Mouse (Mus musculus) liver, embryonic 15.5 days (tissue): Measurements from ENCODE around the gene Olfr1336. TPM values are rescaled to one million over a fixed set of nuclear protein-coding genes. Genes with fewer than 3 reads are reported as not detected.

Experiments
- ATAC-seq: fragments of 200-750 bp; cut with Nextera tagmentation; 2 replicates; pipeline ENCODE4 v1.8.0; 2017; ENCODE audit warnings: moderate number of reproducible peaks, mild to moderate bottlenecking, moderate library complexity; ENCODE audit not compliant: insufficient read depth
- H3K27ac ChIP-seq: fragments of 300-500 bp; sonication (generic); replicated peaks from 2 replicates; pipeline ENCODE4 v1.5.1; 2015; ENCODE audit warnings: mild to moderate bottlenecking, inconsistent platforms
- H3K27me3 ChIP-seq: fragments of 300-500 bp; sonication (generic); 2 replicates; pipeline ENCODE4 v1.6.1; 2015; ENCODE audit warnings: mild to moderate bottlenecking, inconsistent platforms
- H3K36me3 ChIP-seq: fragments of 300-500 bp; sonication (generic); replicated peaks from 2 replicates; pipeline ENCODE4 v1.6.1; 2015; ENCODE audit warnings: moderate library complexity, mild to moderate bottlenecking, inconsistent platforms
- H3K4me1 ChIP-seq: fragments of 300-500 bp; sonication (generic); replicated peaks from 2 replicates; pipeline ENCODE4 v1.6.1; 2015; ENCODE audit warnings: inconsistent platforms
- H3K4me2 ChIP-seq: fragments of 300-500 bp; sonication (generic); 2 replicates; pipeline ENCODE4 v1.6.1; 2015; ENCODE audit warnings: moderate library complexity, mild to moderate bottlenecking, inconsistent platforms
- H3K4me3 ChIP-seq: fragments of 300-500 bp; sonication (generic); replicated peaks from 2 replicates; pipeline ENCODE4 v1.5.1; 2015; ENCODE audit warnings: mild to moderate bottlenecking, inconsistent platforms
- H3K9ac ChIP-seq: fragments of 300-500 bp; sonication (generic); 2 replicates; pipeline ENCODE4 v1.6.1; 2015; ENCODE audit warnings: moderate library complexity, mild to moderate bottlenecking, inconsistent platforms
- H3K9me3 ChIP-seq: fragments of 300-500 bp; sonication (generic); replicated peaks from 2 replicates; pipeline ENCODE4 v1.6.1; 2016; ENCODE audit warnings: inconsistent platforms
- WGBS: fragments of 180-500 bp; shearing (Covaris S2); methylation state at CpG from one replicate; pipeline ENCODE4 v1.1.7; 2015; ENCODE audit warnings: mixed read lengths; ENCODE audit not compliant: insufficient replicate concordance; 5-methylcytosine and 5-hydroxymethylcytosine counted together
- polyA plus RNA-seq: library from polyadenylated mRNA; unstranded; fragments of >200 nt; fragmentation: Nextera tagmentation; extraction: Ambion mirVana; gene quantifications from 2 replicates; pipeline ENCODE4 v1.2.1, GENCODE M21; 2015

The Olfr1336 gene
- polyA plus RNA-seq = not detected in 2 replicates

GRCm38 (mm10) chr7:6455868-6456267 lies at the start of gene Olfr1336:
Gene Olfr1336, plus strand, starts transcription at chr7:6456168.
- Histone ChIP-seq H3K4me2 (no peak within 1 kb of the TSS), H3K9me3 (no peaks in the 10 kb centered on the region), H3K9ac (no peak within 1 kb of the TSS), H3K27me3 (no peaks in the 10 kb centered on the region), H3K27ac (no peak within 1 kb of the TSS), H3K4me1 (no peaks in the 10 kb centered on the region), H3K36me3 (no peaks in the 10 kb centered on the region), H3K4me3 (no peak within 1 kb of the TSS)
- no peak for ATAC-seq

GRCm38 (mm10) chr7:6410043-6410442 lies 45.9 kb upstream of the Olfr1336 start, which contains the start of gene Gm20715:
Gene Gm20715, plus strand, starts transcription at chr7:6410277.
- Histone ChIP-seq H3K4me3 (no peak within 1 kb of the TSS), H3K4me2 (no peak within 1 kb of the TSS), H3K27me3 (no peaks in the 10 kb centered on the region; the same call in 1 of the 2 replicates), H3K9ac (no peak within 1 kb of the TSS), H3K9me3 (no peaks in the 10 kb centered on the region), H3K4me1 (no peaks in the 10 kb centered on the region), H3K36me3 (no peaks in the 10 kb centered on the region), H3K27ac (no peak within 1 kb of the TSS)
- ATAC-seq = peak; percentile 80
- under 1% methylated on average over 17 of the region's 17 CpGs for WGBS

GRCm38 (mm10) chr7:6414626-6415441 lies 41.1 kb upstream of the Olfr1336 start:
- Histone ChIP-seq H3K4me1 (no peaks in the 10 kb centered on the region), H3K4me2 (no peak overlapping the region), H3K27ac (no peak overlapping the region), H3K9me3 (no peaks in the 10 kb centered on the region), H3K9ac (no peak overlapping the region), H3K27me3 (no peaks in the 10 kb centered on the region; the same call in 1 of the 2 replicates), H3K36me3 (no peaks in the 10 kb centered on the region), H3K4me3 (no peak overlapping the region)
- 6% methylated on average over 21 of the region's 22 CpGs for WGBS
- no peak for ATAC-seq

GRCm38 (mm10) chr7:6415442-6415787 lies 40.6 kb upstream of the Olfr1336 start:
- ATAC-seq = no peak
- no peak overlapping the region for H3K4me2 ChIP-seq
- no peaks in the 10 kb centered on the region; the same call in 1 of the 2 replicates for H3K27me3 ChIP-seq
- H3K27ac ChIP-seq = no peak overlapping the region
- H3K4me3 ChIP-seq = no peak overlapping the region
- H3K4me1 ChIP-seq = no peaks in the 10 kb centered on the region
- H3K36me3 ChIP-seq = no peaks in the 10 kb centered on the region
- H3K9me3 ChIP-seq = no peaks in the 10 kb centered on the region
- H3K9ac ChIP-seq = no peak overlapping the region
- 21% methylated on average over 8 of the region's 8 CpGs for WGBS

GRCm38 (mm10) chr7:6419894-6420293 lies 36.1 kb upstream of the Olfr1336 start:
- no peaks in the 10 kb centered on the region for H3K4me1 ChIP-seq
- no peak overlapping the region for H3K9ac ChIP-seq
- H3K27ac ChIP-seq = no peak overlapping the region
- no peak overlapping the region for H3K4me2 ChIP-seq
- no peak for ATAC-seq
- no peaks in the 10 kb centered on the region for H3K27me3 ChIP-seq
- H3K9me3 ChIP-seq = no peaks in the 10 kb centered on the region
- 58% methylated on average over 6 of the region's 6 CpGs for whole genome bisulfite sequencing
- H3K4me3 ChIP-seq = no peak overlapping the region
- no peaks in the 10 kb centered on the region for H3K36me3 ChIP-seq

GRCm38 (mm10) chr7:6429381-6429780 lies 26.6 kb upstream of the Olfr1336 start:
- Histone ChIP-seq H3K4me3 (no peak overlapping the region), H3K9ac (no peak overlapping the region), H3K4me1 (no peaks in the 10 kb centered on the region), H3K9me3 (peaks cover 10% of the 10 kb centered on the region; the same call in 1 of the 2 replicates), H3K27ac (no peak overlapping the region), H3K36me3 (no peaks in the 10 kb centered on the region), H3K4me2 (no peak overlapping the region), H3K27me3 (no peaks in the 10 kb centered on the region)
- 70% methylated on average over 3 of the region's 3 CpGs for WGBS
- no peak for ATAC-seq

GRCm38 (mm10) chr7:6430342-6430741 lies 25.6 kb upstream of the Olfr1336 start:
- Histone ChIP-seq H3K4me1 (no peaks in the 10 kb centered on the region), H3K36me3 (no peaks in the 10 kb centered on the region), H3K9me3 (peaks cover 10% of the 10 kb centered on the region; the same call in 1 of the 2 replicates), H3K9ac (no peak overlapping the region), H3K4me2 (no peak overlapping the region), H3K27me3 (no peaks in the 10 kb centered on the region), H3K4me3 (no peak overlapping the region), H3K27ac (no peak overlapping the region)
- ATAC-seq = no peak
- 21% methylated on average over 2 of the region's 2 CpGs for WGBS

- H3K4me1 ChIP-seq = no peaks in the 10 kb centered on the region
- H3K36me3 ChIP-seq = no peaks in the 10 kb centered on the region
- 41% methylated on average over 3 of the region's 3 CpGs for WGBS
- H3K4me2 ChIP-seq = no peak within 1 kb of the TSS
- no peak within 1 kb of the TSS for H3K4me3 ChIP-seq
- H3K9ac ChIP-seq = no peak within 1 kb of the TSS
- no peaks in the 10 kb centered on the region for H3K27me3 ChIP-seq
- H3K27ac ChIP-seq = no peak within 1 kb of the TSS
- H3K9me3 ChIP-seq = no peaks in the 10 kb centered on the region
- ATAC-seq = no peak
Observed at GRCm38 (mm10) chr7:6438388-6438787, 17.6 kb upstream of the Olfr1336 start, which contains the start of gene Olfr1344. Gene Olfr1344, plus strand, starts transcription at chr7:6438688.

- no peak overlapping the region for H3K4me3 ChIP-seq
- no peak overlapping the region for H3K27ac ChIP-seq
- H3K36me3 ChIP-seq = no peaks in the 10 kb centered on the region
- no peak overlapping the region for H3K4me2 ChIP-seq
- 39% methylated on average over 2 of the region's 2 CpGs for WGBS
- no peaks in the 10 kb centered on the region for H3K27me3 ChIP-seq
- H3K9ac ChIP-seq = no peak overlapping the region
- H3K4me1 ChIP-seq = no peaks in the 10 kb centered on the region
- no peaks in the 10 kb centered on the region for H3K9me3 ChIP-seq
- ATAC-seq = no peak
Observed at GRCm38 (mm10) chr7:6441173-6441572, 14.8 kb upstream of the Olfr1336 start.

GRCm38 (mm10) chr7:6447771-6448170 lies 8.2 kb upstream of the Olfr1336 start:
- no peak overlapping the region for H3K4me3 ChIP-seq
- no peaks in the 10 kb centered on the region for H3K36me3 ChIP-seq
- no peaks in the 10 kb centered on the region for H3K9me3 ChIP-seq
- H3K27me3 ChIP-seq = no peaks in the 10 kb centered on the region
- H3K4me2 ChIP-seq = no peak overlapping the region
- no peak for ATAC-seq
- 18% methylated on average over 5 of the region's 5 CpGs for WGBS
- H3K9ac ChIP-seq = no peak overlapping the region
- no peak overlapping the region for H3K27ac ChIP-seq
- H3K4me1 ChIP-seq = no peaks in the 10 kb centered on the region

GRCm38 (mm10) chr7:6456399-6456798 lies 431 bp downstream of the Olfr1336 start:
- 23% methylated on average over 3 of the region's 3 CpGs for WGBS
- H3K4me2 ChIP-seq = no peak overlapping the region
- H3K9ac ChIP-seq = no peak overlapping the region
- H3K4me1 ChIP-seq = no peaks in the 10 kb centered on the region
- no peaks in the 10 kb centered on the region for H3K36me3 ChIP-seq
- ATAC-seq = no peak
- no peak overlapping the region for H3K27ac ChIP-seq
- H3K27me3 ChIP-seq = no peaks in the 10 kb centered on the region
- no peak overlapping the region for H3K4me3 ChIP-seq
- H3K9me3 ChIP-seq = no peaks in the 10 kb centered on the region

- no peak for ATAC-seq
- Histone ChIP-seq H3K4me1 (no peaks in the 10 kb centered on the region), H3K36me3 (no peaks in the 10 kb centered on the region), H3K9me3 (no peaks in the 10 kb centered on the region), H3K4me3 (no peak within 1 kb of the TSS), H3K27me3 (no peaks in the 10 kb centered on the region), H3K9ac (no peak within 1 kb of the TSS), H3K27ac (no peak within 1 kb of the TSS), H3K4me2 (no peak within 1 kb of the TSS)
Observed at GRCm38 (mm10) chr7:6466951-6467350, 11.0 kb downstream of the Olfr1336 start, which contains the start of gene Olfr1346. Gene Olfr1346, plus strand, starts transcription at chr7:6467101.
